Mouse (Mus musculus): ENCODE data around the gene Krtap4-8. TPM values are rescaled to one million over a fixed set of nuclear protein-coding genes. Genes with fewer than 3 reads are reported as not detected.
"Not testable (repeated sequence)": the region's sequence is repeated elsewhere in the genome, so short reads cannot be mapped to it uniquely, and the experiment has no call there.

The Krtap4-8 gene
- total RNA-seq (2021), result not detected

- no peak for DNase-seq (ENCODE audit: extremely low spot score in 1 of 2, low spot score in 1 of 2)
Measured at GRCm38 (mm10) chr11:99780604-99781003, at the start of gene Krtap4-8. TSS of gene Krtap4-8 (minus strand) at chr11:99780704.

GRCm38 (mm10) chr11:99815566-99815965 is 35.1 kb upstream of the Krtap4-8 start, which contains the start of gene Gm11564:
TSS of gene Gm11564 (minus strand) at chr11:99815666.
- not testable (repeated sequence) for DNase-seq (ENCODE audit: extremely low spot score in 1 of 2, low spot score in 1 of 2)

- DNase-seq (ENCODE audit: extremely low spot score in 1 of 2, low spot score in 1 of 2), result not testable (repeated sequence)
Measured at GRCm38 (mm10) chr11:99809792-99810191, 29.3 kb upstream of the Krtap4-8 start, which contains the start of gene Krtap4-13. TSS of gene Krtap4-13 (minus strand) at chr11:99809892.

- DNase-seq (ENCODE audit: extremely low spot score in 1 of 2, low spot score in 1 of 2), result not testable (repeated sequence)
Measured at GRCm38 (mm10) chr11:99804346-99804745, 23.8 kb upstream of the Krtap4-8 start, which contains the start of gene Gm11554. TSS of gene Gm11554 (minus strand) at chr11:99804446.

- DNase-seq (ENCODE audit: extremely low spot score in 1 of 2, low spot score in 1 of 2), result not testable (repeated sequence)
Measured at GRCm38 (mm10) chr11:99798832-99799231, 18.3 kb upstream of the Krtap4-8 start, which contains the start of gene Gm11569. TSS of gene Gm11569 (minus strand) at chr11:99798932.

- DNase-seq (ENCODE audit: extremely low spot score in 1 of 2, low spot score in 1 of 2), result no peak
Measured at GRCm38 (mm10) chr11:99793367-99793766, 12.9 kb upstream of the Krtap4-8 start, which contains the start of gene Gm11596. TSS of gene Gm11596 (minus strand) at chr11:99793467.

- not testable (repeated sequence) for DNase-seq (ENCODE audit: extremely low spot score in 1 of 2, low spot score in 1 of 2)
Measured at GRCm38 (mm10) chr11:99784900-99785299, 4.4 kb upstream of the Krtap4-8 start, which contains the start of gene Krtap4-9. TSS of gene Krtap4-9 (plus strand) at chr11:99785200.

GRCm38 (mm10) chr11:99778401-99778800 is 2.1 kb downstream of the Krtap4-8 start:
- no peak for DNase-seq (ENCODE audit: extremely low spot score in 1 of 2, low spot score in 1 of 2)

- not testable (repeated sequence) for DNase-seq (ENCODE audit: extremely low spot score in 1 of 2, low spot score in 1 of 2)
Measured at GRCm38 (mm10) chr11:99772813-99773212, 7.7 kb downstream of the Krtap4-8 start, which contains the start of gene Gm11595. TSS of gene Gm11595 (minus strand) at chr11:99772913.

GRCm38 (mm10) chr11:99768410-99768809 is 12.1 kb downstream of the Krtap4-8 start:
- no peak for DNase-seq (ENCODE audit: extremely low spot score in 1 of 2, low spot score in 1 of 2)

- DNase-seq (ENCODE audit: extremely low spot score in 1 of 2, low spot score in 1 of 2), result no peak
Measured at GRCm38 (mm10) chr11:99758877-99759276, 21.6 kb downstream of the Krtap4-8 start.

GRCm38 (mm10) chr11:99743985-99744384 is 36.5 kb downstream of the Krtap4-8 start:
- no peak for DNase-seq (ENCODE audit: extremely low spot score in 1 of 2, low spot score in 1 of 2)

- DNase-seq (ENCODE audit: extremely low spot score in 1 of 2, low spot score in 1 of 2), result no peak
Measured at GRCm38 (mm10) chr11:99734190-99734589, 46.3 kb downstream of the Krtap4-8 start, which contains the start of gene Gm14180. TSS of gene Gm14180 (minus strand) at chr11:99734290.

Other genes starting within 250 kb of the Krtap4-8 start
- not detected for gene Krt40, start 237.5 kb downstream of the Krtap4-8 start, total RNA-seq (2021)
- gene Krtap3-3, start 229.8 kb downstream of the Krtap4-8 start, total RNA-seq (2021), result not detected
- not detected for gene Krtap3-2, start 223.9 kb downstream of the Krtap4-8 start, total RNA-seq (2021)
- gene Gm11939, start 221.2 kb downstream of the Krtap4-8 start, total RNA-seq (2021), result not detected
- not detected for gene Krtap3-1, start 214.1 kb downstream of the Krtap4-8 start, total RNA-seq (2021)
- gene Krtap1-5, start 199.7 kb downstream of the Krtap4-8 start, total RNA-seq (2021), result not detected
- not detected for gene Krtap1-4, start 197.1 kb downstream of the Krtap4-8 start, total RNA-seq (2021)
- gene Krtap1-3, start 189.4 kb downstream of the Krtap4-8 start, total RNA-seq (2021), result not detected
- not detected for gene Krtap9-3, start 182.6 kb downstream of the Krtap4-8 start, total RNA-seq (2021)
- gene Gm11938, start 177.4 kb downstream of the Krtap4-8 start, total RNA-seq (2021), result not detected
- gene Gm11937, start 170.5 kb downstream of the Krtap4-8 start, total RNA-seq (2021), result not detected
- gene Krtap2-4, start 165.9 kb downstream of the Krtap4-8 start, total RNA-seq (2021), result not detected
- gene Gm11562, start 160.3 kb downstream of the Krtap4-8 start, total RNA-seq (2021), result not detected
- gene Krtap4-1, start 152.5 kb downstream of the Krtap4-8 start, total RNA-seq (2021), result not detected
- gene Krtap4-2, start 145.6 kb downstream of the Krtap4-8 start, total RNA-seq (2021), result not detected
- not detected for gene Krtap4-7, start 136.6 kb downstream of the Krtap4-8 start, total RNA-seq (2021)
- not detected for gene Gm11555, start 130.5 kb downstream of the Krtap4-8 start, total RNA-seq (2021)
- gene Gm11563, start 121.7 kb downstream of the Krtap4-8 start, total RNA-seq (2021), result not detected
- not detected for gene Krtap4-6, start 114.7 kb downstream of the Krtap4-8 start, total RNA-seq (2021)
- not detected for gene Gm14190, start 90.0 kb downstream of the Krtap4-8 start, total RNA-seq (2021)
- gene Gm14180, start 46.4 kb downstream of the Krtap4-8 start, total RNA-seq (2021), result not detected
- not detected for gene Gm11595, start 7.8 kb downstream of the Krtap4-8 start, total RNA-seq (2021)
- gene Krtap4-9, start 4.5 kb upstream of the Krtap4-8 start, total RNA-seq (2021), result not detected
- gene Gm11596, start 12.8 kb upstream of the Krtap4-8 start, total RNA-seq (2021), result not detected
- gene Gm11569, start 18.2 kb upstream of the Krtap4-8 start, total RNA-seq (2021), result not detected
- gene Gm11554, start 23.7 kb upstream of the Krtap4-8 start, total RNA-seq (2021), result not detected
- gene Krtap4-13, start 29.2 kb upstream of the Krtap4-8 start, total RNA-seq (2021), result not detected
- gene Gm11564, start 35.0 kb upstream of the Krtap4-8 start, total RNA-seq (2021), result not detected
- not detected for gene 2300003K06Rik, start 57.4 kb upstream of the Krtap4-8 start, total RNA-seq (2021)
- not detected for gene Krtap4-16, start 70.9 kb upstream of the Krtap4-8 start, total RNA-seq (2021)
- not detected for gene Gm11568, start 77.2 kb upstream of the Krtap4-8 start, total RNA-seq (2021)
- not detected for gene Gm11559, start 83.8 kb upstream of the Krtap4-8 start, total RNA-seq (2021)
- gene Krtap9-1, start 92.7 kb upstream of the Krtap4-8 start, total RNA-seq (2021), result not detected
- not detected for gene Gm11567, start 98.5 kb upstream of the Krtap4-8 start, total RNA-seq (2021)
- not detected for gene Krtap31-1, start 127.2 kb upstream of the Krtap4-8 start, total RNA-seq (2021)
- gene Gm11565, start 134.0 kb upstream of the Krtap4-8 start, total RNA-seq (2021), result not detected
- gene Krtap31-2, start 155.6 kb upstream of the Krtap4-8 start, total RNA-seq (2021), result not detected
- not detected for gene Krtap9-5, start 167.8 kb upstream of the Krtap4-8 start, total RNA-seq (2021)
- not detected for gene Krtap29-1, start 198.3 kb upstream of the Krtap4-8 start, total RNA-seq (2021)
- not detected for gene Krtap16-1, start 205.9 kb upstream of the Krtap4-8 start, total RNA-seq (2021)
- gene Krtap17-1, start 213.3 kb upstream of the Krtap4-8 start, total RNA-seq (2021), result not detected
- gene Krt33a, start 235.5 kb upstream of the Krtap4-8 start, total RNA-seq (2021), result not detected
- not detected for gene Krt33b, start 249.2 kb upstream of the Krtap4-8 start, total RNA-seq (2021)

Measured in layer of hippocampus, postnatal 25 days (tissue).